Mouse (Mus musculus): ENCODE data around the gene Mid2.
A peak's percentile ranks its signal among the peaks of the same experiment; 100 is the strongest.
"Not testable (repeated sequence)": the region's sequence is repeated elsewhere in the genome, so short reads cannot be mapped to it uniquely, and the experiment has no call there.

Mid2 gene

GRCm38 (mm10) chrX:140664479-140665241 is at the start of gene Mid2:
Gene Mid2, plus strand, starts transcription at chrX:140664599.
- peak; percentile 6 to 16 for DNase-seq (ENCODE audit: low spot score in 2 of 2)

GRCm38 (mm10) chrX:140624875-140625594 is 39.4 kb upstream of the Mid2 start:
- DNase-seq (ENCODE audit: low spot score in 2 of 2) = no peak

DNA sequence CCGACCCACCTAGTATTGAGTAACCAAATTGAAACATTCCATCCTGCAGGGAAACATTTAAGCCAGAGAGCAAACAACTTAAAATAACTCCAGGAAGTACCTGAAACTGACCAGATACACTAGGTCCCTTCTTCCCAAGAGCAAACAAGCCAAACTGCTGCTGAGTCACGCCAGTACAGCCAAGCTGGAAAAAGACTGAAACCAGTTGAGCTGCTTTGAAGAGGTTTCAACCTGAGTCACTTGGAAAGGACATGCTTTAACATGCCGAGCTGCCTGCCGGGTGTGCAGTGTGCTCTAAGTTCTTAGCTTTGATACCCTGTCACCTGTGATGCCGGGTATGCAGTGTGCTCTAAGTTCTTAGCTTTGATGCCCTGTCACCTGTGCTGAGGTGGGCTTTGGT is 26.4 kb upstream of the Mid2 start:
- no peak for DNase-seq (ENCODE audit: low spot score in 2 of 2)

GRCm38 (mm10) chrX:140639592-140639991 is 24.8 kb upstream of the Mid2 start:
- no peak for DNase-seq (ENCODE audit: low spot score in 2 of 2)

DNA sequence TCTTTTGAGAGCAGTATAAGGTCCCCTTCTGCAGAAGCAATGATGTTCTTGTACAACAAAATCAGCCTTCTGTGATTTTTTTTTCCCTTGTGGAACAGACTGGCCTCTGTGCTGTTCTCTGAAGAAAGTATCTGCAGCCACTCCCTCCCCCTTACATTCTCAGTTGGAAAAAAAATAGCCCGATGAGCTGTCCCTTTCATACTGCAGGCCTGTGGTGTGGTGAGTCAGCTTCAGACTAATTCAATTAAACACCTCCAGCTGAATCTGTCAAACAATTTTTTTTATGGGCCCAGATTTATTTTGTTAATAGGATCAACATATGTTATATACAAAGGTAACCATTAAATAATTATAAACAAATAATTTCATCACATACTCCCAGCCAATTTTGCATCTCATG is 3.7 kb upstream of the Mid2 start:
- peak in 1 of 2 experiments; percentile 1 for DNase-seq (ENCODE audit: low spot score in 2 of 2)

DNA sequence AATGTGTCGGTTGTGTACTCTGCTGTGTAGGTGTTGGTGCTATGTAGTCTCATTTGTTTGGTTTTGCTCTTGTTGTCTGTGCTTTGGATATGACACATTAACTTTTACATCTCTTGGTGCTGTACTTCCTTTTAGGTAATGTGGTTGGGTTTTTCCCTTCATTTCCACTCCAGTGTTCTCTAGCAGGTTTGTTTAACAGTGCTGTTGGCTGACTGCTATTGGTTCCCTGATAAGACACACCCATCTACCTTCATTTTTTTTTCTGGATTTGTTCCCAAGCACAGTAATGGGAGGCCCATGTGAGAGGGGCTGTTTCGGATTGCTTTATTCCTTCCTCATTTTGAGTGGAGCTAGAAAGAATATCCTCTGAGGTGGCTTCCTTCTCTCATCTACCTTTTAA is 883 bp upstream of the Mid2 start:
- DNase-seq (ENCODE audit: low spot score in 2 of 2) = no peak

DNA sequence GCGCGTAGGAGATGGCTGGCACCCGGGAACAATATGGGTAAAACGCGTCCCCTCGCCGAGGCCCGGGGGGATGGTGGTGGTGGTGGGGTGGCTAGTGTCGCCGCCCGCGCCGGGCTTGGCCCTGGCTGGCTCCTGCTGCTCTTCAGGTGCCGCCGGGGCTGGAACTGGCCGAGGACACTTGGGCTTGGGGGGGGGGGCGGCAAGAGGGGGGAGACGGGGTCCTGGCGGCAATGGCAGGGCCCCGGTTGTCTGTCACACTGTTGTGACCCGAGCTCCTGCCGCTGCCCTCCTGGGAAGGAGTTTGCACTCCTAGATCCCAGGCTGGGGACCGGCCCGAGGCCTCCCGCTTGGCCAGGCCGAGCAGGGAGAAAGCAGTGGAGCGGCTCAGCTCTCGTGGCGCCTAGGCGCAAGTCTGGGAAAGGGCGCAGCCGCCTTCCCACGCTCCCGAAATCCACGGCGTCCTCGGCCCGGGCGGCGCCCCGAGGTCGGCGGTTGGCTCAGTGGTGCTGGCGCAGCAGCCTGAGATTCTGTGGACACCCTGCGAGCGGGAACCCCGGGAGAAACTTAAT is 927 bp downstream of the Mid2 start:
- DNase-seq (ENCODE audit: low spot score in 2 of 2) = peak; percentile 2 to 11

DNA sequence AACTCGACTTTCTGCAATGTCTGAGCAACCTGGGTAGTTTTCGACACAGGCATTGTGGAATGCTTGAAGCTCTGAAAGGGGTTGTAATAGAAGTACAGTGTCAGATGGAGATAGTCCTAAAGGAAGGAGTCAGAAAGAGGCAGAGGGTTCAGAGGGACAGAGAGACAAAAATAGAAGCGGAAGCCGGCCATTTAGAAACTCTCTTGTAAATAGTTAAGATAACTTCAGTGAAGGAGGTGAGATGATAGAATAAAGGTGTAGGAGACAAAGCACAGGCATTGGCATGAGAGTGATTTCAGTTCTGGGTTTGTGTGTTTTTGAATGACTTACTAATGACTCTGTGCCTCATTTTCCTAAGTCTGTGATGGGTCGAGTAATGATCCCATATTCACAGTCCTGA is 11.0 kb downstream of the Mid2 start:
- DNase-seq (ENCODE audit: low spot score in 2 of 2) = no peak

GRCm38 (mm10) chrX:140688335-140688734 is 23.9 kb downstream of the Mid2 start:
- DNase-seq (ENCODE audit: low spot score in 2 of 2) = no peak

- DNase-seq (ENCODE audit: low spot score in 2 of 2) = not testable (repeated sequence)
Observed at GRCm38 (mm10) chrX:140697872-140698463, 33.6 kb downstream of the Mid2 start.

DNA sequence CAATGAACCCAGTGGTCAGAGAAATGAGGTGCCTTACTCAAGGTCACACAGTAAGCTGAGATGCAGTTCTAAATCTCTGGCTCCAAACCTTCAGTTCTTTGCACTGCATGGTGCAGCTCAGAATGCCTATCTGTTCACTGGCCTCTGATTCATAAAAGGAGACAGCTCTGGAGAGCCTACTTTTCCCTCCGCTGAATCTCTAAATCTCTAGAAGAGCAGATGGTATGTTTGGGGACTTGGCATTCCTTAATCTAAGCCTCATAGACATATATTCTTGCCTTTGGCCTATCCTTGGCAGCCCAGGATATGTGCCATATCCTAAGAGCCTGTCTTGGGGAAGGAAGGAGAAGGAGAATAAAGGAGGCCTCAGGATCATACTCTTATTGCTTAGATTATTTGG is 38.8 kb downstream of the Mid2 start:
- no peak for DNase-seq (ENCODE audit: low spot score in 2 of 2)

DNA sequence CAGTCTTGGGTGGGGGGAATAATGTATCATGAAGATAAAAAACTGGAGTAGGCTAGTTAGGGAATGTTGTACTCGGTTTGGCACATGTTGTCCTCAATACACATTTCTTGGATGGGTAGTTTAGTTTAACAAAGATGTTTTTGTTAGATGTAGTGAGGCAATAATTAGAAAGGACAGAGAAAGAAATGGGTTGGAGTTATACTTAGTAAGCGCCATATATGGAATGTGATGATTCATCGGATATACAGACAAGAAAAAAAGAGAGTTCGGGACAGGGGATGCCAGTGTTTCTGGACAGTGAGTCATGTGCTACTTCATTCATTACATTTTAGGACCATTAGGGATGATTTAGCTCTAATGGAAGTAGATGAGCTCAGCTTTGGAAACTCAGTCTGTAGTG is 41.7 kb downstream of the Mid2 start:
- DNase-seq (ENCODE audit: low spot score in 2 of 2) = no peak

GRCm38 (mm10) chrX:140722400-140722799 is 58.0 kb downstream of the Mid2 start:
- no peak for DNase-seq (ENCODE audit: low spot score in 2 of 2)

DNA sequence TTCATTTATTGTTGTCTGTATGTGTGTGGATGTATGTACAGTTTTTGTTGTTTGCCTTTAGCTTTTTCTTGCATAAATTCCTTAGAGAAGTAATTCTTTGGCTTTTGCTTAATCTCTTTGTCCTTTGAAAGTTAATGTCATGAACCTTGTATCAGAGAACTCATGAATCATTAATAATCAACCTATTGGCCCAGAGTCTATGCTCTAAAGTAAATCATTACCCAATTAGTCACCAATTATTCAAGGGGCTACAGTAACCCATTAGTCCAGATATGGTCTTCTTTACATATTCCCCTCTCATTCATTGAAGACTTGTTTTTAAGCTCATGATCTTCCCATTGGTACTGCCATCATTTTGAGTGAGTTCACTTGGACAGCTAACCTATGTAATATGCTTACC is 74.6 kb downstream of the Mid2 start:
- DNase-seq (ENCODE audit: low spot score in 2 of 2) = no peak

GRCm38 (mm10) chrX:140743213-140743612 is 78.8 kb downstream of the Mid2 start:
- DNase-seq (ENCODE audit: low spot score in 2 of 2) = no peak

DNA sequence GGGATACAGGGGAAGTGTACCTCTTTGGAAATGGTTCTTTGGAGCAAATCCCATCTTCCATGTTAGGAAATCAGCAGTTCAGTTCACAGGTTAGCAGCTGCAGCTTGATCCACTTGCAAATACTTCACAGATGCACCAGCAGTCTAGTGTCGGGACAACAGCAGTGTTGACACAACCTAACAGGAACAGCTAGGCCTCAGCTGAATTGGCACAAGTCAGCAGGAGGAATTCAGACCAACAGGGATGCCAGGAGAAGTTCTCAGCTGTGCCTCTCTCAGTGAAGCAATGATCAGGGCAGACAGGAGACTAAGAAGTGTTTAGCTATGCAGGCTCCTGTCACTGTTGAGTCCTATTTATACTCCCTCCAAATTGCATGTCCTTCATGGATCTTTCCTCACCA is 105.4 kb downstream of the Mid2 start:
- no peak for DNase-seq (ENCODE audit: low spot score in 2 of 2)

DNA sequence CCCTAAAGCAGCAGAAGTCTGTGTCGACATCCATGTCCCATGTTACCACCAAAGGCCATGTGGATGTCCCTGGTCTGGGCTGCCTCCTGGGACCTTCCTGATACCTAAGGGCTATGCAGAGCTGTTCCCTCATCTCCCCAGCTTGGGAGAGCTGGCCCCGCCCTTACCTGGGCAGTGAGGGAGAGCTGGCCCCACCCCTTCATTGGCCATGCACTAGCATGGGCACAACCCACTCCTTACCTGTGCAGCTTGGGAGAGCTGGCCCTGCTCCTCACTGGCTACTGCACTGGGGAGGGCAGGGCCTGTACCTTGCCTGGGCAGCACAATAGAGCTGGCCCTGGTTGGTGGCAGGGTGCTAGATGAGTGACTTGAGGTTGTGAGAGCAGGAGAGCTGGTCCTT is 140.9 kb downstream of the Mid2 start:
- DNase-seq (ENCODE audit: low spot score in 2 of 2) = no peak

DNA sequence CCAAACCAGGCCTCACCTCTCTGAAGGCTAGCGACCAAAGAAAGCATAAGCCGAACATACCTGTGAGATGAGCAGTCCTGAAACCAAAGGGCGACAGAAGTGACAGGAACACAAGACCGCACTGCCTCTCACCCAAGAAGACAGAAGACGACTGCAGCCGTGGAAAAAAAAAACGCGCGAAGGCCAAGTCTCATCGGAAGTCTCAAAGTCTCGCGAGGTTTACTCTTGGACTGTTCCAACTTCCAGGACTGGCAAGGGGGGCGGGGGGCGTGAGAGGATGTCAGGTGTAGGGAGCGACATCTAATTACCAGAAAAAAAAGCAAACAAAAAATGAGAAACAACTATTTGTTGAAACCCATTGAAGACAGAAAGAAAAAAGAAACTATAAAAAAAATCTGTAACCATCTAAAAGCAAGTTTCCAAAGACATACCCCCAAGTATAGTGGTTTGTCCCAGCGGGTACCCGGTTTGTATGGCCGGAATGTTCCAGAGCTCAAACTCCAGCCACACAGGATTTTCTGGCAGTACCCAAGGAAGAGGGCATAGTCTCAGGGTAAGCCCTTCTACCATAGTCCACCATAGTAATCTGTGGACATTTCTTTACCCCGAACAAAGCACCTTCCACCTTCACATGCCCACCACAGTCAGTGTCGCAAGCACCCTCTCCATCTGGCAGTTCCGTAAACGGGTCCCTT is 149.1 kb downstream of the Mid2 start, which contains the start of gene Tex13b:
Gene Tex13b, minus strand, starts transcription at position 122 of the 695 bp plus-strand sequence.
- DNase-seq (ENCODE audit: low spot score in 2 of 2) = no peak
